Mouse (Mus musculus) midbrain, embryonic 14.5 days (tissue): ENCODE results near the gene Dcaf1. TPM values are rescaled to one million over a fixed set of nuclear protein-coding genes. Genes with fewer than 3 reads are reported as not detected.

Source experiments
- ATAC-seq: fragments of 200-750 bp; cut with Nextera tagmentation; 2 replicates; pipeline ENCODE4 v1.8.0; 2017; ENCODE audit warnings: moderate number of reproducible peaks, moderate library complexity; ENCODE audit not compliant: low FRiP score, low TSS enrichment
- DNase-seq: peaks from one replicate; pipeline ENCODE4 v3.0.0-alpha.2; 2015
- H3K27ac ChIP-seq: fragments of 300-500 bp; sonication (generic); replicated peaks from 2 replicates; pipeline ENCODE4 v1.5.1; 2014; ENCODE audit warnings: mild to moderate bottlenecking, low read depth, low read length, moderate library complexity
- H3K27me3 ChIP-seq: fragments of 300-500 bp; sonication (generic); 2 replicates; pipeline ENCODE4 v1.6.1; 2014; ENCODE audit warnings: low read length, control low read depth, mixed read lengths; ENCODE audit not compliant: control insufficient read depth, insufficient read depth
- H3K36me3 ChIP-seq: fragments of 300-500 bp; sonication (generic); 2 replicates; pipeline ENCODE4 v1.6.1; 2014; ENCODE audit warnings: low read length, control low read depth; ENCODE audit not compliant: control insufficient read depth, insufficient read depth
- H3K4me1 ChIP-seq: fragments of 300-500 bp; sonication (generic); 2 replicates; pipeline ENCODE4 v1.6.1; 2014; ENCODE audit warnings: mild to moderate bottlenecking, antibody characterized with exemption, low read length, control low read depth; ENCODE audit not compliant: control insufficient read depth, insufficient read depth
- H3K4me2 ChIP-seq: fragments of 300-500 bp; sonication (generic); 2 replicates; pipeline ENCODE4 v1.6.1; 2014; ENCODE audit warnings: mild to moderate bottlenecking, low read length, moderate library complexity
- H3K4me3 ChIP-seq: fragments of 300-500 bp; sonication (generic); replicated peaks from 2 replicates; pipeline ENCODE4 v1.5.1; 2014; ENCODE audit warnings: low read depth, low read length
- H3K9ac ChIP-seq: fragments of 300-500 bp; sonication (generic); replicated peaks from 2 replicates; pipeline ENCODE4 v1.6.1; 2014; ENCODE audit warnings: mild to moderate bottlenecking, low read length, moderate library complexity
- H3K9me3 ChIP-seq: fragments of 300-500 bp; sonication (generic); 2 replicates; pipeline ENCODE4 v1.6.1; 2016; ENCODE audit warnings: low read length, control low read depth, mixed read lengths; ENCODE audit not compliant: control insufficient read depth
- WGBS: fragments of 180-500 bp; shearing (Covaris S2); extraction: QIAGEN DNeasy Blood & Tissue Kit; methylation state at CpG from one replicate; pipeline ENCODE4 v1.1.7; 2014; 5-methylcytosine and 5-hydroxymethylcytosine counted together
- polyA plus RNA-seq: library from polyadenylated mRNA; unstranded; fragments of >200 nt; fragmentation: Nextera tagmentation; extraction: Ambion mirVana; gene quantifications from 2 replicates; pipeline ENCODE4 v1.2.1, GENCODE M21; 2014

Dcaf1 gene
- polyA plus RNA-seq, 1 experiment from 2014 or later: 22.3 TPM

DNA sequence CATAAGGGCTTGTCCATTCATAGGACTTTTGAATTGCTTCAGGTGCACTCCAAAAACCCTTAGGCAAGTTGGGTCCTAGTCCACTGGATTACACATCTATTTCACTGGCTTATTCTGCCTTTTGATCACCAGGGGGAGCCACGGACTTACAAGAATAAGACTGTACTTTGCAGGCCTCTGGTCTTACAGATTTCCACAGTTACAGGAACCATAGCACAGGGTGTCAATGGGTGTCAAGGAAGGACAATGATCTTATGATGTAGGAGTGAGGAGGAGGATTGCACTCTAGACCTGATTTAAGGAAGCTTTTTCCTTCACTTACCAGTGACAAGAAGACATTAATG is 82.1 kb downstream of the Dcaf1 start:
- H3K4me3 ChIP-seq: no peak overlapping the region
- no peaks in the 10 kb centered on the region for H3K9me3 ChIP-seq
- DNase-seq: peak; percentile 85
- H3K9ac ChIP-seq: no peak overlapping the region
- peaks cover 57% of the 10 kb centered on the region for H3K36me3 ChIP-seq
- H3K27ac ChIP-seq: no peak overlapping the region
- H3K4me2 ChIP-seq: no peak overlapping the region
- H3K4me1 ChIP-seq: no peaks in the 10 kb centered on the region
- WGBS: 17% methylated on average over 1 of the region's 1 CpGs
- H3K27me3 ChIP-seq: no peaks in the 10 kb centered on the region
- no peak for ATAC-seq

DNA sequence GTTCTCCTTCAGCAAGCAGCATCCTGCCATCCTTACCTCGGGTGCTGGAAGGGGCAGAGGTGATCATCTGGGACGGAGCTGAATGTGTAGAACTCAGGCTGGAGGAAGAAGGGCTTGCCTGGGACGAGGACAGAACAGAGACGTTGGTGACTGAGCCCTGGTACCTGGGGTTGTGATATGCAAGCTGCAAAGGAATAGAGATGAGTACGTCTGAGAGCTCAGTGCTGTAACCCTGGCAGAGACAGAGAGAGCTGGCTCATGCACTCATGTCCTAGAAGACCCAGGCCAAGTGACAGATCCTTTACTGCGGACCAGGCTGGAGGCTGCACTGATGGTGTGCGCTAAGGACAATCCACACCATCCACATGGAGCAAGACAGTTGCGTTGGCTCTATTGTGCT is 84.9 kb downstream of the Dcaf1 start:
- ATAC-seq (no peak), DNase-seq (no peak)
- no peaks in the 10 kb centered on the region for H3K4me1 ChIP-seq
- H3K27me3 ChIP-seq: no peaks in the 10 kb centered on the region
- H3K27ac ChIP-seq: no peak overlapping the region
- H3K4me3 ChIP-seq: no peak overlapping the region
- peaks cover 46% of the 10 kb centered on the region for H3K36me3 ChIP-seq
- H3K9ac ChIP-seq: no peak overlapping the region
- 88% methylated on average over 8 of the region's 8 CpGs for WGBS
- H3K4me2 ChIP-seq: no peak overlapping the region
- no peaks in the 10 kb centered on the region for H3K9me3 ChIP-seq

- 88% methylated on average over 3 of the region's 3 CpGs for WGBS
These were observed 86.5 kb downstream of the Dcaf1 start for GRCm38 (mm10) chr9:106908174-106908573.

GRCm38 (mm10) chr9:106908715-106909114 is 87.0 kb downstream of the Dcaf1 start:
- no peaks in the 10 kb centered on the region for H3K4me1 ChIP-seq
- no peaks in the 10 kb centered on the region for H3K9me3 ChIP-seq
- no peak for ATAC-seq
- H3K36me3 ChIP-seq: peaks cover 57% of the 10 kb centered on the region
- H3K9ac ChIP-seq: no peak overlapping the region
- no peak overlapping the region for H3K4me2 ChIP-seq
- no peak for DNase-seq
- no peak overlapping the region for H3K4me3 ChIP-seq
- WGBS: 61% methylated on average over 5 of the region's 5 CpGs
- no peak overlapping the region for H3K27ac ChIP-seq
- no peaks in the 10 kb centered on the region for H3K27me3 ChIP-seq

More at GRCm38 (mm10) chr9:106908174-106908573, 86.5 kb downstream of the Dcaf1 start:
- ATAC-seq (no peak), DNase-seq (no peak)
- Histone ChIP-seq H3K4me2 (no peak overlapping the region), H3K4me3 (no peak overlapping the region), H3K27ac (no peak overlapping the region), H3K4me1 (no peaks in the 10 kb centered on the region), H3K9me3 (no peaks in the 10 kb centered on the region), H3K9ac (no peak overlapping the region), H3K36me3 (peaks cover 56% of the 10 kb centered on the region), H3K27me3 (no peaks in the 10 kb centered on the region)

DNA sequence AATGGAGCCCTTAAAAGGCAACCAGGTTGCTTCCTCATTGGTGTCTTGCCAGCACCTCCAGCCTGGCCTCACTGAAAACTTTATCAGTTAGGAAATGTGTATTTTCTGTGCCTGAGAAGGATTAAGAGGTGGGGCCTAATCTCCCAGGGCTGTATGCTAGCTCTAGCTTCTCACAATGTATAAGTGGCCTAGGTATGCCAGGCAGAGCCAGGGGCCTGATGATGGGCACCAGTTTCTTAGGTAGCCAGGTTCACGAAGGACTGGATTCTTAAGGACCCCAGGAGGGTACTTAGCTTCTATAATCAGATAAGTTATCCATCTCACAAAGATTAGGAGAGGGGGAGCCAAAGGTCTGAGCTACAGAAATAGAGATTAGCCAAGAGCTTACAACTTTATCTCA is 90.0 kb downstream of the Dcaf1 start:
- DNase-seq: no peak
- Histone ChIP-seq H3K36me3 (peaks cover 55% of the 10 kb centered on the region), H3K4me3 (no peak overlapping the region), H3K9me3 (no peaks in the 10 kb centered on the region), H3K9ac (no peak overlapping the region), H3K27ac (no peak overlapping the region), H3K4me1 (no peaks in the 10 kb centered on the region), H3K27me3 (no peaks in the 10 kb centered on the region), H3K4me2 (no peak overlapping the region)
- WGBS: 76% methylated on average over 1 of the region's 1 CpGs
- no peak for ATAC-seq

DNA sequence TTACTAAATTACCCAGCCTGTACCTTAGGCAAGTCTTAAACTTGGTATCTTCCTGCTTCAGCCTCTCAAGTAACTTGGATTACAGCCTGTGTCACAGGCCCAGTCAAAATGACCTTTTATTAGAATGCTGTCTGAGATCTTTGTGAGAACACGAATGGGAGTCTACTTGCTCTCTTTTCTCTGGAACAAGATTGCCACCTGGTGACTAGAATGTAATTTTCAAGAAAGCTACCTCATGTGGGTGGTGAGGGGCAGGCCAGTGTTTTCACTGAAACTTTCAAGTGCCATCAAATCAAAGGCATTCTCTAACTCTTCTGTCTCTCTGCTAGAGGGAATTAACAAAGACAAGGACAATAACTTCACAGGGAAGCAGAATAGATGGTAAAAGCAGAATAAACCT is 92.1 kb downstream of the Dcaf1 start:
- no peak overlapping the region for H3K27ac ChIP-seq
- peaks cover 39% of the 10 kb centered on the region for H3K36me3 ChIP-seq
- no peaks in the 10 kb centered on the region for H3K27me3 ChIP-seq
- ATAC-seq (no peak), DNase-seq (no peak)
- H3K4me2 ChIP-seq: no peak overlapping the region
- no peak overlapping the region for H3K9ac ChIP-seq
- H3K4me1 ChIP-seq: no peaks in the 10 kb centered on the region
- no peaks in the 10 kb centered on the region for H3K9me3 ChIP-seq
- no peak overlapping the region for H3K4me3 ChIP-seq
- WGBS: 24% methylated on average over 1 of the region's 1 CpGs

- Histone ChIP-seq H3K9ac (no peak overlapping the region), H3K4me3 (no peak overlapping the region)
- WGBS: 94% methylated on average over 6 of the region's 6 CpGs
These were observed 93.2 kb downstream of the Dcaf1 start for GRCm38 (mm10) chr9:106914878-106915277.

More at GRCm38 (mm10) chr9:106914878-106915277, 93.2 kb downstream of the Dcaf1 start:
- DNase-seq (no peak), ATAC-seq (no peak)
- H3K36me3 ChIP-seq: peaks cover 32% of the 10 kb centered on the region
- no peaks in the 10 kb centered on the region for H3K9me3 ChIP-seq
- no peaks in the 10 kb centered on the region for H3K4me1 ChIP-seq
- no peak overlapping the region for H3K4me2 ChIP-seq
- H3K27me3 ChIP-seq: no peaks in the 10 kb centered on the region
- H3K27ac ChIP-seq: no peak overlapping the region

Other genes with a start within 250 kb of the Dcaf1 start
- gene Iqcf6, start 195.3 kb upstream of the Dcaf1 start, polyA plus RNA-seq: not detected in 2 replicates
- gene Grm2, start 165.8 kb upstream of the Dcaf1 start, polyA plus RNA-seq: 11.7 and 13.9 TPM in 2 replicates
- gene Tex264, start 135.9 kb upstream of the Dcaf1 start, polyA plus RNA-seq: 48.3 and 53.6 TPM in 2 replicates
- gene Rad54l2, start 32.7 kb upstream of the Dcaf1 start, polyA plus RNA-seq: 6.0 and 8.7 TPM in 2 replicates
- 28.7 and 30.1 TPM in 2 replicates for gene Rbm15b, start 65.6 kb downstream of the Dcaf1 start, polyA plus RNA-seq
- 162 TPM in 2 replicates for gene Manf, start 70.1 kb downstream of the Dcaf1 start, polyA plus RNA-seq